ENCODE assay signal across 23 mouse cellular contexts in genomic region chr2:106455039-106455438, GRCm38 (mm10).
DNase-seq lines count a peak whose midpoint lies in the region; ATAC-seq and TF ChIP-seq lines count a peak whose summit lies in the region.
"Had no signal": no experiment of that assay in that cellular context is flagged by ENCODE, and none has a peak within 500 bp of the region (broad histone marks: within the 10 kb centered on the region; RNA-seq: fewer than 3 reads in every experiment).

No protein-coding gene starts in this region.

- no peaks in the 10 kb centered on the region for H3K27me3 ChIP-seq in forebrain, embryonic 11.5 days (ENCODE audit: control insufficient read depth, insufficient read depth, low read length)
- H3K27me3 ChIP-seq in forebrain, embryonic 10.5 days (ENCODE audit: poor library complexity, severe bottlenecking), result 0 out of 2 replicates have a peak, but pooled peaks cover 4% of the 10 kb centered on the region
- no peaks in the 10 kb centered on the region for H3K27me3 ChIP-seq in forebrain, embryonic 12.5 days
- H3K27me3 ChIP-seq in forebrain, embryonic 15.5 days, result no peaks in the 10 kb centered on the region
- H3K27me3 ChIP-seq in lung, postnatal 0 days (replicated peaks; ENCODE audit: insufficient read depth, low read length), result no peaks in the 10 kb centered on the region
- H3K27me3 ChIP-seq: CH12.LX; heart, embryonic 13.5 days; hindbrain, embryonic 12.5 days; hindbrain, embryonic 15.5 days had no signal

- WGBS in forebrain, embryonic 11.5 days, result 71% methylated on average over 4 of the region's 4 CpGs
- WGBS in forebrain, embryonic 10.5 days, result 92% methylated on average over 4 of the region's 4 CpGs
- 68% methylated on average over 4 of the region's 4 CpGs for WGBS in forebrain, embryonic 12.5 days
- WGBS in forebrain, embryonic 15.5 days, result 22% methylated on average over 4 of the region's 4 CpGs
- WGBS in lung, postnatal 0 days, result 80% methylated on average over 4 of the region's 4 CpGs

- no peaks in the 10 kb centered on the region for H3K36me3 ChIP-seq in forebrain, embryonic 11.5 days (ENCODE audit: control insufficient read depth, insufficient read depth, low read length)
- no peaks in the 10 kb centered on the region for H3K36me3 ChIP-seq in forebrain, embryonic 10.5 days (replicated peaks)
- no peaks in the 10 kb centered on the region for H3K36me3 ChIP-seq in forebrain, embryonic 12.5 days (replicated peaks)
- H3K36me3 ChIP-seq in forebrain, embryonic 15.5 days, result no peaks in the 10 kb centered on the region
- H3K36me3 ChIP-seq in lung, postnatal 0 days (ENCODE audit: insufficient read depth, low read length), result no peaks in the 10 kb centered on the region
- H3K36me3 ChIP-seq: heart, embryonic 10.5 days; heart, embryonic 13.5 days; hindbrain, embryonic 12.5 days; hindbrain, embryonic 15.5 days had no signal

- no peak overlapping the region for H3K4me3 ChIP-seq in forebrain, embryonic 11.5 days (ENCODE audit: low read depth, low read length)
- H3K4me3 ChIP-seq in forebrain, embryonic 10.5 days, result no peak overlapping the region
- H3K4me3 ChIP-seq in forebrain, embryonic 12.5 days (replicated peaks), result no peak overlapping the region
- no peak overlapping the region for H3K4me3 ChIP-seq in forebrain, embryonic 15.5 days
- no peak overlapping the region for H3K4me3 ChIP-seq in lung, postnatal 0 days (ENCODE audit: low read depth, low read length)
- H3K4me3 ChIP-seq: heart, embryonic 10.5 days; heart, embryonic 13.5 days; hindbrain, embryonic 12.5 days; hindbrain, embryonic 15.5 days had no signal

- H3K4me2 ChIP-seq in forebrain, embryonic 11.5 days (ENCODE audit: low read depth, low read length, severe bottlenecking), result no peak overlapping the region
- no peak overlapping the region for H3K4me2 ChIP-seq in forebrain, embryonic 12.5 days
- no peak overlapping the region for H3K4me2 ChIP-seq in forebrain, embryonic 15.5 days (replicated peaks)
- H3K4me2 ChIP-seq in lung, postnatal 0 days (replicated peaks; ENCODE audit: low read depth, low read length), result no peak overlapping the region
- H3K4me2 ChIP-seq: heart, embryonic 13.5 days; hindbrain, embryonic 12.5 days; hindbrain, embryonic 15.5 days had no signal

- no peak for TF ChIP-seq EP300 in lung, postnatal 0 days (IDR thresholded peaks at IDR 0.05)

- H3K9ac ChIP-seq in forebrain, embryonic 11.5 days (ENCODE audit: low read length), result no peak overlapping the region
- H3K9ac ChIP-seq in forebrain, embryonic 12.5 days, result no peak overlapping the region
- H3K9ac ChIP-seq in forebrain, embryonic 15.5 days (replicated peaks), result no peak overlapping the region
- H3K9ac ChIP-seq in lung, postnatal 0 days (replicated peaks; ENCODE audit: low read depth), result no peak overlapping the region
- H3K9ac ChIP-seq: heart, embryonic 13.5 days; hindbrain, embryonic 12.5 days; hindbrain, embryonic 15.5 days had no signal

- peak; percentile 49 for ATAC-seq in forebrain, embryonic 11.5 days (replicated peaks; ENCODE audit: low FRiP score)
- peak; percentile 67; the same call in 1 of the 2 replicates for ATAC-seq in forebrain, embryonic 12.5 days (ENCODE audit: low FRiP score)
- ATAC-seq in forebrain, embryonic 15.5 days (replicated peaks), result peak; percentile 62
- no peak for ATAC-seq in lung, postnatal 0 days
- ATAC-seq: activated CD4-positive, CD25-positive, alpha-beta regulatory T cell, adult 4 months; intestine, postnatal 0 days had no signal

- TF ChIP-seq CTCF in lung, postnatal 0 days (IDR thresholded peaks at IDR 0.05), result no peak

- no peaks in the 10 kb centered on the region for H3K9me3 ChIP-seq in forebrain, embryonic 11.5 days (ENCODE audit: control insufficient read depth, low read length)
- H3K9me3 ChIP-seq in forebrain, embryonic 10.5 days, result no peaks in the 10 kb centered on the region
- H3K9me3 ChIP-seq in forebrain, embryonic 12.5 days, result no peaks in the 10 kb centered on the region
- H3K9me3 ChIP-seq in forebrain, embryonic 15.5 days, result no peaks in the 10 kb centered on the region
- H3K9me3 ChIP-seq in lung, postnatal 0 days (ENCODE audit: low read length), result no peaks in the 10 kb centered on the region
- H3K9me3 ChIP-seq: heart, embryonic 10.5 days; heart, embryonic 13.5 days; hindbrain, embryonic 12.5 days; hindbrain, embryonic 15.5 days had no signal

- no peaks in the 10 kb centered on the region for H3K4me1 ChIP-seq in forebrain, embryonic 11.5 days (replicated peaks; ENCODE audit: control insufficient read depth, insufficient read depth, low read length)
- peaks cover 18% of the 10 kb centered on the region for H3K4me1 ChIP-seq in forebrain, embryonic 10.5 days
- H3K4me1 ChIP-seq in forebrain, embryonic 12.5 days, result no peaks in the 10 kb centered on the region
- peaks cover 16% of the 10 kb centered on the region for H3K4me1 ChIP-seq in forebrain, embryonic 15.5 days
- no peaks in the 10 kb centered on the region for H3K4me1 ChIP-seq in lung, postnatal 0 days (ENCODE audit: insufficient read depth, low read depth, low read length)
- H3K4me1 ChIP-seq: hindbrain, embryonic 12.5 days; hindbrain, embryonic 15.5 days had no signal

- H3K27ac ChIP-seq in forebrain, embryonic 11.5 days (ENCODE audit: low read depth, low read length), result no peak overlapping the region
- H3K27ac ChIP-seq in forebrain, embryonic 10.5 days, result no peak overlapping the region
- peak overlapping the region; percentile 61 for H3K27ac ChIP-seq in forebrain, embryonic 12.5 days
- H3K27ac ChIP-seq in forebrain, embryonic 15.5 days (replicated peaks), result peak overlapping the region; percentile 83
- H3K27ac ChIP-seq in lung, postnatal 0 days (ENCODE audit: low read length), result no peak overlapping the region
- H3K27ac ChIP-seq: heart, embryonic 10.5 days; heart, embryonic 13.5 days; hindbrain, embryonic 12.5 days; hindbrain, embryonic 15.5 days had no signal

- no peak for DNase-seq in forebrain, embryonic 11.5 days (ENCODE audit: low spot score)
- no peak for DNase-seq in forebrain, embryonic 10.5 days (ENCODE audit: extremely low spot score, low spot score)
- peak; percentile 19 for DNase-seq in ES-CJ7 (ENCODE audit: low read depth, low spot score)
- no peak for DNase-seq in heart, adult 9 months (ENCODE audit: low spot score in 2 of 2)
- no peak for DNase-seq in lung, postnatal 0 days (ENCODE audit: low spot score)
- DNase-seq in B cell, adult 2 months, result no peak
- DNase-seq: adrenal gland, adult 8-10 months; adrenal gland, postnatal 25 days; cerebellum, adult 18-20 months; cerebellum, adult 9-10 months; cerebellum, postnatal 14 days; gastrocnemius, postnatal 25 days; heart, adult 18-20 months; heart, postnatal 14 days had no signal

Comparison
In these comparisons a context has a peak if more than half of its experiments do, and no peak if none do; other contexts are left out.
1. H3K27ac ChIP-seq: peak in forebrain, embryonic 12.5 days (single experiment) and forebrain, embryonic 15.5 days (single experiment); none in forebrain, embryonic 11.5 days (single experiment), forebrain, embryonic 10.5 days (single experiment) and lung, postnatal 0 days (single experiment).